Mouse (Mus musculus): ENCODE results near the gene Hspb7.

The Hspb7 gene

GRCm38 (mm10) chr4:141468576-141468975 is 48.0 kb downstream of the Hspb7 start:
- DNase-seq (ENCODE audit: low spot score in 2 of 2), result no peak

- no peak for DNase-seq (ENCODE audit: low spot score in 2 of 2)
These were observed 48.8 kb downstream of the Hspb7 start for GRCm38 (mm10) chr4:141469343-141469742.

DNA sequence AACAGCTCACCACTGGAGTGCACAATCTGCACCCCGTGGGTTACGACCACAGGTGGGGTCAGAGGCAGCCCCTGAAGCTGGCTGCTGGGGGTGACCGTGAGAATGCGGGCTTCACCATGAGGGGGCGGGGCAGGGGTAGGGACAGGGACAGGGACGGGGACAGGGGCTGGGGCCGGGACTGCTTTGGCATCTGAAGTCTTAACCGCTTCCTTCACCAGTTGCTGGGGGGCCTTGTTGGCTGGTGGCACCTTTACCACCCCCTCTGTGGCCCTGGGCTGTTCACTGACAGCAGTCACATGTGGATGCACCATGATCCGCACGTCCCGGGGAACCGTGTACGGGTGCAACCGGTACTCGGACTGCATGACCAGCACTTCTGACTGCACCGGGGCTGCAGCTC is 50.9 kb downstream of the Hspb7 start:
- no peak for DNase-seq (ENCODE audit: low spot score in 2 of 2)

DNA sequence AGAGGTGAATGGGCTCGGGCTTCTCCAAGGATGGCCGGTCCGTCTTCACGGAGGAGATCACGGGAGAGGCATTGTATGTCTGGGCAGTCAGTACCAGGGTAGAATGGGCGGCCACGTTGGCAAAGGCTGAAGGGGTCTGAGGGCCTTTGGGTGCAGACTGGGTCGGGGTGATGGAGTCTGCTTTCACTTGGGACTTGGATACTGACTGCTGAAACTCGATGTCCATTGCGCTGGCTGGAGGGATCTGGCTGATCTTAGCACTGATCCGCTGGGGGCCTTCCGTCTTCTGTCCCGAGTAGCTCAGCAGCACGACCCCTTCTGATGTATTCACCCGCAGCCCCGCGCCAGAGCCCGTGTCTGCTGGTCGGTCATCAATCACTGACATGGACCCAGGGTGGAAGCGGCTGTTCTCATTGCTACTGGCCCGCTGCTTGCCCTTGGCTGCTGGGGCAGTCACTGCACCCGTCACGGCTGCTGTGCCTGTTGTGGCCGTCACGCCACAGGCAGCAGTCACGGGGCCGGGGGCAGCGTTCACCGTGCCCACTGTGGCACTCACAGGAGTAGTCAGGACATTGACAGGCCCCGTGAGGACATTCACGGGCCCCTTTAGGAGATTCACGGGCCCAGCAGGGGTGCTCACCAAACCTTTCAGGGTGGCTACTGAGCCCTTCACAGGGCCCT is 52.2 kb downstream of the Hspb7 start:
- no peak for DNase-seq (ENCODE audit: low spot score in 2 of 2)

GRCm38 (mm10) chr4:141474431-141474830 is 53.9 kb downstream of the Hspb7 start:
- DNase-seq (ENCODE audit: low spot score in 2 of 2), result no peak

All from left cerebral cortex, adult 9 months (tissue).